Mouse (Mus musculus) adrenal gland, postnatal 0 days (tissue): ENCODE measurements around the gene 9130023H24Rik. TPM values are rescaled to one million over a fixed set of nuclear protein-coding genes. Genes with fewer than 3 reads are reported as not detected.

Experiments used
- polyA plus RNA-seq: library from polyadenylated mRNA; unstranded; fragments of >200 nt; fragmentation: Nextera tagmentation; extraction: Ambion mirVana; gene quantifications from 2 replicates; pipeline ENCODE4 v1.2.1, GENCODE M21; 2015

9130023H24Rik gene
- 3.9 and 4.2 TPM in 2 replicates for polyA plus RNA-seq

DNA sequence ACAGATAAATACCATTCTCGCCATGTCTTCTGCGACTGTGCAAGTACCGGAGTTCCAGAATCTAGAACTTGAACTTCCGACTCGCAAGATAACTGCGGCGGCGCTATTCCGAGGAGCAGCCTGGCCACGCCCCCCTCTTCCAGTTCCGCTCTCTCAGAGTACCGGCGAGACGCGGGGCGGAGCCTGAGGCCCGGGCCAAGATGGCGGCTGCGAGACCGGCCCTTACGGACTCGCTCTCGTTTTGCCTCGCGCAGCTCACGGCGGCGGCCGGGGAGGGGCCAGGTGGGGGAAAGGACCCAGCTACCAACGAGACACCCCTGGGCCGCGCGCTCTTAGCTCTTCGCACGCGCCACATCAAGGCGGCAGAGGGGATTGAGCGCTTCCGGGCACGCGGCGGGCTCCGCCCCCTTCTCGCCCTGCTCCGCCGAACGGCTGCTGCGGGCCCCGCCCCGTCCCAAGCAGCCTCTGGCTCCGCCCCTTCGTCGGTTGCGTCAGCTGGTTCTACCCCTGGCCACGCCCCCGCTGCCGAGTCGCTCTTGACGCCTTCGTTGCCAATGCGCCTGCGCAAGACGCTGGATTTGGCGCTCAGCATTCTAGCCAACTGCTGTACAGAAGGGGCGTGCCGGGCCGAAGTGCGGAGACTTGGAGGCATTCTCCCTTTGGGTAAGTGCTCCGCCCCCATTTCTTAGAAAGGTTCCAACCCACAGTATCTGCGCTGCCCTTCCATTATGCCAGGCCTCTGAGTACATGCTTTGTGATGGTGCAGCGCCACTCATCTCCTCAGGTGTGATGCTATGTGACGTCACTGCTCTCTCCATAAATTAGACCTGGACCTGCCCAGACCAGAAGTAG lies at the start of gene 9130023H24Rik:
9130023H24Rik (minus strand) TSS at position 105 of the 852 bp plus-strand sequence.

DNA sequence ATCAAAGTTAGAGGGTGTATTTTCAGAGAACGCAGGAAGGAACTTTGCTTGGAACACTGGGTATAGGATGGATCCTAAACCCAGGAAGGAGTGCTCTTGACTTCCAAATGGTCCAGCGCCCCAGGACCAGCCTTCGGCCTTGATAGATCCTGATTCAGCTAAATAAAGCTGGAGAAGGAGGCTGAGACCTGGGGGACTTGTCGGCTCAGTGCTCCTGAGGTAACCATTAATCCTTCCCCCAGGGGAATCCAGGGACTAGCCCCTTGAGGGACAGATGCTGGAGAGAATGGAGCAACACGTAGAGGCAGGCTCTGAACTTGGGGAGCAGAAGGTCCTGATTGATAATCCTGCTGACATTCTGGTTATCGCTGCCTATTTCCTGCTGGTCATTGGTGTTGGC lies 27.6 kb upstream of the 9130023H24Rik start, which contains the start of gene Slc5a2:
Slc5a2 (plus strand) TSS at position 247 of the 400 bp plus-strand sequence.

GRCm38 (mm10) chr7:128246496-128247391 lies 8.9 kb upstream of the 9130023H24Rik start, which contains the start of gene Tgfb1i1:
TSS of gene Tgfb1i1 (plus strand) at chr7:128246812.

GRCm38 (mm10) chr7:128236856-128237592 lies 807 bp downstream of the 9130023H24Rik start, which contains the start of gene Armc5:
TSS of gene Armc5 (plus strand) at chr7:128237342.

GRCm38 (mm10) chr7:128206152-128206551 lies 31.7 kb downstream of the 9130023H24Rik start, which contains the start of gene Cox6a2:
TSS of gene Cox6a2 (minus strand) at chr7:128206387.

Other genes starting within 250 kb of the 9130023H24Rik start
- 37.4 and 57.5 TPM in 2 replicates for gene Pycard, start 244.2 kb downstream of the 9130023H24Rik start, polyA plus RNA-seq
- 0.15 TPM in 1 of 2 replicates, not detected in the other for gene Trim72, start 234.1 kb downstream of the 9130023H24Rik start, polyA plus RNA-seq
- 1.8 and 2.1 TPM in 2 replicates for gene Itgam, start 175.4 kb downstream of the 9130023H24Rik start, polyA plus RNA-seq
- 0.06 TPM in 1 of 2 replicates, not detected in the other for gene Gm49368, start 175.3 kb downstream of the 9130023H24Rik start, polyA plus RNA-seq
- 0.23 TPM in 1 of 2 replicates, not detected in the other for gene Itgax, start 108.5 kb downstream of the 9130023H24Rik start, polyA plus RNA-seq
- not detected in 2 replicates for gene Itgad, start 83.7 kb downstream of the 9130023H24Rik start, polyA plus RNA-seq
- gene Cox6a2, start 31.6 kb downstream of the 9130023H24Rik start, polyA plus RNA-seq = 4.9 and 7.4 TPM in 2 replicates
- 10.9 and 15.4 TPM in 2 replicates for gene Armc5, start 689 bp downstream of the 9130023H24Rik start, polyA plus RNA-seq
- gene Tgfb1i1, start 8.8 kb upstream of the 9130023H24Rik start, polyA plus RNA-seq = 37.9 and 53.6 TPM in 2 replicates
- 0.18 and 0.27 TPM in 2 replicates for gene Slc5a2, start 27.6 kb upstream of the 9130023H24Rik start, polyA plus RNA-seq
- gene BC017158, start 60.1 kb upstream of the 9130023H24Rik start, polyA plus RNA-seq = 16.8 and 21.2 TPM in 2 replicates
- 17.8 and 35.8 TPM in 2 replicates for gene Rgs10, start 180.7 kb upstream of the 9130023H24Rik start, polyA plus RNA-seq
- gene Tial1, start 223.7 kb upstream of the 9130023H24Rik start, polyA plus RNA-seq = 14.8 and 17.2 TPM in 2 replicates